Mouse (Mus musculus) 3T3-L1 (cell line): ENCODE measurements around the gene Sec1.
A peak's percentile ranks its signal among the peaks of the same experiment; 100 is the strongest.

ENCODE experiments used
- DNase-seq: peaks from one replicate; pipeline ENCODE4 v3.0.0-alpha.2; 2015; ENCODE audit warnings: low read depth, low spot score

The Sec1 gene

DNA sequence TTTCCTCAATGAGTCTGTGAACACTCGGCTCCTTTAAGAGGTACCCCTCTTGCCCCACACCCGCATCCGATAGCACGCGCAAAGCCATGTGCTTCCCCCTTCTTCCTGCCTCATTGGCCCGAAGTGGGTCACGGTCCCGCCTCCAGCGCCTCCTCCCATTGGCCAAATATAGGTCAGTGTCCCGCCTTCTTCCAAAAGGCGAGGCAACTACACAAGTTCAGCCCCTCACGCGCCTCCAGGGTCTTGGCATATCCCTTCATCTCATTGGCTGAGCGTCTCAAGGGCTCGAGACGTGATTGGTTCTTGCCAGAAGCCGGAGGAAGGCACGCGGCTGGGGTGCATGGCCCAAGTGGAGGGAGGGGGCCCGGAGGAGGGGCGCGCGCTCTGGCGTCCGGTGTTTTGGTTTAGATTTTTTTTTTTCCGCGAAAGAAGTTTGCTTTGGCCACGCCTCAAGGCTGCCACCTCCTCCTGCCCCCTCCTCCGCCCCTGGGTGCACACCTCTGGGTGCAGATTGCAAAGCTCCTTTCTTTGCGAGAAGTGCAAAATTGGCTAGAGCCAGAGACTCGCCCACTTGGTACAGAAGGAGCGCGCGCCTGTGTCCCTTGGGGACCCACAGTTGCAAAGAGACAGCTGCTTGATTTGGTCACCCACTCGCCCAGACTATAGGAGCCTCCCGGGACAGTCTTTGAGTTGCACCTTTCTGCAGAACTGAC, 10.7 kb upstream of the Sec1 start, which contains the start of gene Dbp:
Gene Dbp, plus strand, starts transcription at position 359 of the 713 bp plus-strand sequence.
- peak; percentile 98 for DNase-seq

- peak; percentile 85 for DNase-seq
These were observed 9.9 kb upstream of the Sec1 start for GRCm38 (mm10) chr7:45704046-45704559.

DNA sequence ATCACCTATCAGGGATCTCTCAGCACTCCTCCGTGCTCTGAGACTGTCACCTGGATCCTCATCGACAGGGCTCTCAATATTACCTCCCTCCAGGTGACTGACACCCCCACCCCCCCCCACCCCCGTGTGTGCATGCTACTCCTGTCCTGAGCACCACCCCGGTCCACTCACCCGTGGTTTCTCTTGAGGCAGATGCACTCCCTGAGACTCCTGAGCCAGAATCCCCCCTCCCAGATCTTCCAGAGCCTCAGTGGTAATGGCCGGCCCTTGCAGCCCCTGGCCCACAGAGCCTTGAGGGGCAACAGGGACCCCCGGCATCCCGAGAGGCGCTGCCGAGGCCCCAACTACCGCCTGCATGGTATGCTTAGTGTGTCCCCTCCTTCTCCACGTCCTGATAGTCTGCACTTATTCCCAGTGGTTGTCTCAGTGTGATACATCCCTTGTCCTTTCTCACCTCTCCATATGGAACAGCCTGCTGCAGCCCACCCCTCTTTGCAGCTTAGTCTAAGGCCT, 9.4 kb upstream of the Sec1 start:
- no peak for DNase-seq

GRCm38 (mm10) chr7:45702809-45703520, 8.8 kb upstream of the Sec1 start:
- no peak for DNase-seq

DNA sequence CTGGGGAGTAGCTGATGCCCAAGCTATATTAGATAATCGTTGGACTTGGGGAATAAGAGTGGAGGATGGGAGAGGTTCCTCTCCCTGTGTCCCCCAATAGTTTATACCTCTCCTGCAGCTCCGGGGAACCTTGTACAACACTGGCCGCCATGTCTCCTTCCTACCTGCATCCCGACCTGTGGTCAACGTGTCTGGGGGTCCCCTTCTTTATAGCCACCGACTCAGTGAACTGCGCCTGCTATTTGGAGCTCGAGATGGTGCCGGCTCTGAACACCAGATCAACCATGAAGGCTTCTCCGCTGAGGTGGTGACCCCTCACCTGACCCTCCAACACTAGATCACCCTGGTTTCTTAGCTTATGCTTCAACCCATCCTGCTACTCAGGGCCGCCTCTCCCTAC, 8.1 kb upstream of the Sec1 start:
- no peak for DNase-seq

DNA sequence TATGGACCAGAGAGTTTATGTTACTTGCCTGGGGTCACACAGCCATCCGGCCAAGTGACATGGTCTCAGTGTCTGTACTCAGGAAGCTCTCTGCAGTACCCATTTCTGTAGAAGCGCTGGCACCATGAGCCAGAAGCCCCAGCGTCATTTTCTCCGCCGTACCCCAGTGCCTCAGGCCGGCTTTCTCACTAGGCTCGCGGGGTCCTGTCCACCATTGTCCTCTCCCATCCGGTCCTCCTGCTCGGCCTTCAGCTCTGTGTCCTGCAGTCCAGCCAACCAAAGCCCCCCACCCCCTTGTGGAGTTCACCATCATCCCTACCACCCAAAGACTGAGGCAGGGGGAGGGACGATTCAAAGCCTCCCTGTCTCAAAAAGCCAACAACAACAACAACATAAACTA, 7.4 kb upstream of the Sec1 start:
- DNase-seq = no peak

DNA sequence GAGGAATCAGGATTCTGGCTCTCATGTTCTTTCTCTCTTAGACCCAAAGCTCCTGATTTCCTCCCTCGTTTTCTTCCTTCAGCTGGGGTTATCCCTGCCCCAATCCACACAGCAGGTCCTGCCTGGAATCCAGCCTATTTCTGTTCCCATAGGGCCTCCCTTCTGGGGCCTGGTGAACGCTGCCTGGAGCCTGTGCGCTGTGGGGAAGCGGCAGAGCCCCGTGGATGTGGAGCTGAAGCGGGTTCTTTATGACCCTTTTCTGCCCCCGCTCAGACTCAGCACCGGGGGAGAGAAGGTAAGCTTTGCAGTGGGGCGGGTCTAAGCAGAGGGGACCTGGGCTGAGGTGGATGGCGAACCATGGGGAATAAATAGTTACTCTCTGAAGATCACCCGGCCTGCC, 6.9 kb upstream of the Sec1 start:
- no peak for DNase-seq

- DNase-seq = peak; percentile 87
These were observed 6.3 kb upstream of the Sec1 start for GRCm38 (mm10) chr7:45700301-45701015.

- no peak for DNase-seq
These were observed 5.4 kb upstream of the Sec1 start, which contains the start of gene Car11 for GRCm38 (mm10) chr7:45699523-45700141. Gene Car11, plus strand, starts transcription at chr7:45699843.

GRCm38 (mm10) chr7:45697894-45698293, 3.7 kb upstream of the Sec1 start:
- no peak for DNase-seq

- DNase-seq = no peak
These were observed 896 bp upstream of the Sec1 start for GRCm38 (mm10) chr7:45695098-45695497.

GRCm38 (mm10) chr7:45692364-45692763, 1.8 kb downstream of the Sec1 start:
- DNase-seq = no peak

GRCm38 (mm10) chr7:45689800-45690199, 4.4 kb downstream of the Sec1 start:
- DNase-seq = no peak

DNA sequence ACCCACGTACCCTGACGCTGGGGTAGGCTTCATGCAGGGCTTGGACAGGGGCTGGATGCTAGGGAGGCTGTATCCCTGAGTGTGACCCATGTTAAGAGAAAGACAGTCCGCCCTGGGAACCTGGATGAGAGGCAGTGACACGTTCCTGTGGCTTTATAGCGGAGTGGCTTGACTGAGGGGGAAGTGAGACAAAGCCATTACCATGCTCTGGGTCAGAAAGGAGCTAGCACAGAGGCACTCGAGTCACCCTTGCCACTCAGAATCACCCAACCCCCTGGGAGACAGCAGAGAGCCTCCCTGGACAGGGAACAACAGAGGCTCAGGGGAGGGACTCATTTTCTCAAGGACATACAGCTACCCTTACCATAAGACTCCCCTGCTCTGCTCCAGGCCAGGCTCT, 5.1 kb downstream of the Sec1 start:
- no peak for DNase-seq

GRCm38 (mm10) chr7:45686841-45687240, 7.4 kb downstream of the Sec1 start:
- no peak for DNase-seq

DNA sequence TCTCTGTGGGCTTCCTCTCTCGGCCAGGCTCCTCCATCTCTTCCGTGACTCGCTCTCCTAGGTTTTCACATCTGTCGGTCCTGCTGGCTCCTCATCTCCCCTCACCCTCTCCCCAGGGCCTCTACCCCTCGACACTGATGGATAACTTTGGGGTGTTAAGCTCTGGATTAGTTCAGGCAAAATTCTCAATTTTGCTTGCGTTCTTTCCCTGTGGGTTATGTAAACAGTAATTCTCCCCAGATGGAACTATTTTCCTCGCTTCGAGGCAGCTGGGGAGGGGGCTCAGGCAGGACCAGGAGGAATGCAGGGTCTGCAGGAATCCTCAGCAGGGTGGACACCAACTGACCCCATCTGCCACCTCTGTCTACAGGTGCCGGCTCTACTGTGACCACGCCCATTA, 8.4 kb downstream of the Sec1 start:
- DNase-seq = no peak

- DNase-seq = no peak
These were observed 10.7 kb downstream of the Sec1 start, which contains the start of gene Ntn5 for GRCm38 (mm10) chr7:45683396-45684050. Gene Ntn5, plus strand, starts transcription at chr7:45684022.

DNA sequence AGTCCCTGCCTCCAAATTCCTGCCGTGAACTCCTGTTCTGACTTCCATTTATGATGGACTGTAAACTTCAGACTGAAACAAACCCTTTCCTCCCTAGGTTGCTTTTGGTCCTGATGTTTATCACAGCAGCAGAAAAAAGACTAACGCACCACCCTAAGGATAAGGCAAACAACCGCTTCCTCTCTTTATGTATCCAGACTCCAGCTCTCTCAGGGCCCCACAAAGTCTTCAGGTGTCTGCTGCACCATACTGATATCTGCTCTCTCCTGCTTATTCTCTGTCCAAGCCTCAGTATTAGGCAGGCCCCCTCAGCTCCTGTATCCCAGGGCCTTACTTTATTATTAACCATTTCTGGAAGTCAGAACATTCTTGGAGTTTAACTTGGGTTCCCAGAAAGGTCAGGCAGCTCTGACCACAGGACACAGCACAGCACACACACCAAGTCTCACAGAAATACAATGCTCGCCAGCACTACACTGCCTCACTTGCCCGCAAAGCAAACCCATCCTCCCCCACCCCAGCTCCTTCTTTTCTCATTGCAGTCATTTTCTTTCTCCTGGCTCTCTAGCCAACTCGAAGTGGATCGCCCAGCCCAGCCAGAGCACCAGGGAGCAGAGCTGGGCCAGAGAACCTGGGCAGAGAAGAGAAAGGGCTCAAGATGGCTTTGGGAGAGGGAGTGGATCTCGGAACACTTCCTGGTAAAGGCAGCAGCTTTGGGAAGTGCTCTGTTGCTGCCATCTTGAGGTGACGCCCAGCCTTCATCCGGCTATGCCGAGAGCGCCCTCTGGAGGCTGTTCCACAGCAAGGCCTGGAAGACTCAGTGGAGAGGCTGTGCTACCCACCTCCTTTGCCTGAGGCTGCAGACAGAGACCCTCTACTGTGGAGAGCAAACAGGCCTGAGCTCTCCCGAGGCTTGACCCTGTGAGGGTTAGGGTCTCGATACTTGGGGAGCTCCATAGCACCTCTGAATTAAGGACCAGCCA, 11.8 kb downstream of the Sec1 start:
- peak; percentile 91 for DNase-seq

DNA sequence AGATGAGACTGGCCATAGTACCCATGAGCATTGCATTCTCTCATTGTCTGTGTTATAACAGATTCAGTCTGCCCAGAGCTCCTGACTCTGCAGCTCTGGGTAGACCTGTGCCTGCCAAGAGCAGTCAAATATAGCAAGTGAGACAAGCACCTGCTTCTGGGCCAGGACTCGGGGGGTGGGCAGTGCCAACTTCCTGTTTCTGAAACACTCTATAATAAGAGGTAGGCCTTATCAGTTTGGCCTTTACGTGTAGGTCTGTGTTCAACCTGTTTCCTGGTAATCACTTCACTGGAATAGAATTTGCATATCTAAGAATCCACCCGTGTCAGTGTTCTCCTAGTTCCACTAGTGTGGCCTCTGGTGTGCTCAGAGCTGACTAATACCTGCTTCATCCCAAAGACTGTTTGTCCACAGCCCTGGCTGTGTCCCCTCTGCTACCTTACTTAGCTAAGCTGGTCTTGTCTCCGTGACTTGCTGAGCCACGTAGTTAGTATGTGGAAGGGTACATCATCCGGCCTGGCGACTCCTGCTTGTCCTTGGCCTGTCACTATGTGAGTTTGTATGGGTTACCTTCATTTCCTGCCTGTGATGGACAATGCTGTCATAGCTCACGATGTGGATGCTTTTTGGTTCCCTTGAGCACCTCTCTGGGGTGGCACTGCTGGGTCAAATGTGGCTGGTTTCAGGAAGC, 13.0 kb downstream of the Sec1 start:
- DNase-seq = no peak
